Mouse (Mus musculus) heart, postnatal 0 days (tissue): ENCODE measurements around the gene Ypel5. TPM values are rescaled to one million over a fixed set of nuclear protein-coding genes. Genes with fewer than 3 reads are reported as not detected.

Experiments
- ATAC-seq: fragments of 200-750 bp; cut with Nextera tagmentation; 2 replicates; pipeline ENCODE4 v1.8.0; 2017; ENCODE audit warnings: low read depth, moderate number of reproducible peaks, moderate library complexity; ENCODE audit not compliant: insufficient read depth
- DNase-seq: peaks from one replicate; pipeline ENCODE4 v3.0.0-alpha.2; 2016; ENCODE audit warnings: low spot score
- H3K27ac ChIP-seq: fragments of 300-500 bp; sonication (generic); 2 replicates; pipeline ENCODE4 v1.5.1; 2014; ENCODE audit warnings: low read depth, mild to moderate bottlenecking
- H3K27me3 ChIP-seq: fragments of 300-500 bp; sonication (generic); 2 replicates; pipeline ENCODE4 v1.6.1; 2014; ENCODE audit warnings: low read length, mixed read lengths; ENCODE audit not compliant: control insufficient read depth, insufficient read depth
- H3K36me3 ChIP-seq: fragments of 300-500 bp; sonication (generic); replicated peaks from 2 replicates; pipeline ENCODE4 v1.6.1; 2014; ENCODE audit warnings: low read length, mixed read lengths; ENCODE audit not compliant: control insufficient read depth, insufficient read depth
- H3K4me1 ChIP-seq: fragments of 300-500 bp; sonication (generic); 2 replicates; pipeline ENCODE4 v1.6.1; 2014; ENCODE audit warnings: antibody characterized with exemption; ENCODE audit not compliant: control insufficient read depth, insufficient read depth
- H3K4me2 ChIP-seq: fragments of 300-500 bp; sonication (generic); 2 replicates; pipeline ENCODE4 v1.6.1; 2014; ENCODE audit warnings: low read depth, mild to moderate bottlenecking, low read length, moderate library complexity
- H3K4me3 ChIP-seq: fragments of 300-500 bp; sonication (generic); 2 replicates; pipeline ENCODE4 v1.5.1; 2014; ENCODE audit warnings: low read depth, low read length
- H3K9ac ChIP-seq: fragments of 300-500 bp; sonication (generic); replicated peaks from 2 replicates; pipeline ENCODE4 v1.6.1; 2014; ENCODE audit warnings: low read depth, low read length, mixed read lengths
- H3K9me3 ChIP-seq: fragments of 300-500 bp; sonication (generic); replicated peaks from 2 replicates; pipeline ENCODE4 v1.6.1; 2016; ENCODE audit warnings: low read length; ENCODE audit not compliant: control insufficient read depth
- CTCF ChIP-seq: IDR thresholded peaks from 2 replicates; pipeline ENCODE4 v1.5.1; 2016; ENCODE audit warnings: antibody characterized with exemption, control low read depth, low read depth
- EP300 ChIP-seq: IDR thresholded peaks from 2 replicates; pipeline ENCODE4 v1.6.1; 2016; ENCODE audit warnings: antibody characterized with exemption, low read depth
- WGBS: fragments of 180-500 bp; shearing (Covaris S2); extraction: QIAGEN DNeasy Blood & Tissue Kit; methylation state at CpG from one replicate; pipeline ENCODE4 v1.1.7; 2014; 5-methylcytosine and 5-hydroxymethylcytosine counted together
- polyA plus RNA-seq: library from polyadenylated mRNA; unstranded; fragments of >200 nt; fragmentation: Nextera tagmentation; extraction: Ambion mirVana; gene quantifications from 2 replicates; pipeline ENCODE4 v1.2.1, GENCODE M21; 2015
- total RNA-seq: library from RNA; depleted of rRNA; stranded (reverse); fragments of >200 nt; gene quantifications from 2 replicates; pipeline ENCODE4 v1.2.3, GENCODE M21; 2014; ENCODE audit warnings: low replicate concordance

The Ypel5 gene
- total and polyA plus RNA-seq, 2 experiments from 2014 or later: 39.0 to 63.3 TPM

DNA sequence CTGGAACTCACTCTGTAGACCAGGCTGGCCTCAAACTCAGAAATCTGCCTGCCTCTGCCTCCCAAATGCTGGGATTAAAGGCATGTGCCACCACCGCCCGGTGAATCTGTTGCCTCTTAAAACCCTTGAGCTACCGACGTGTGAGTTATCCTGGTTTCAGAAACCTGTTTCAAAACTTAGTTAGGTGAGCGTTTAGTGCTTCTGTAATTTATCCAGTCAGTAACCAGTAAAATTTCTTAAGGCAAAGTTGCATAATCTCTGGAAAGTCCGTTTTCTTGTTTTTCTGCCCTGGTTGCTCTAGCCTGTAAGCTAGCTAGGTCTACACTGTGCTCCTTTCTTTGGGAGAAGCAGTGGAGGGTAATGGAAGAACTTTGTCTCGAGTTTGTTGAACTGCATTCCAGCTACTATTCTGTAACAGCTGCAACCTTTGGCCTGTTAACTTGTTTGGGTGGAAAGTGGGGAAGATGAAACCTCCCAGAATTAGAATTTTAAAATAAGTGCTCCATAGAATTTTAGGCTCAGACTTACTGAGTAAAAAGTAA is 8.8 kb downstream of the Ypel5 start:
- H3K4me1 ChIP-seq: peaks cover 1% of the 10 kb centered on the region; the same call in 1 of the 2 replicates
- no peak overlapping the region for H3K4me3 ChIP-seq
- H3K4me2 ChIP-seq: no peak overlapping the region
- H3K27ac ChIP-seq: no peak overlapping the region
- WGBS: 87% methylated on average over 7 of the region's 7 CpGs
- H3K27me3 ChIP-seq: no peaks in the 10 kb centered on the region
- no peaks in the 10 kb centered on the region for H3K9me3 ChIP-seq
- ATAC-seq: no peak
- TF ChIP-seq EP300: no peak
- peaks cover 43% of the 10 kb centered on the region for H3K36me3 ChIP-seq
- H3K9ac ChIP-seq: no peak overlapping the region
- DNase-seq: no peak

DNA sequence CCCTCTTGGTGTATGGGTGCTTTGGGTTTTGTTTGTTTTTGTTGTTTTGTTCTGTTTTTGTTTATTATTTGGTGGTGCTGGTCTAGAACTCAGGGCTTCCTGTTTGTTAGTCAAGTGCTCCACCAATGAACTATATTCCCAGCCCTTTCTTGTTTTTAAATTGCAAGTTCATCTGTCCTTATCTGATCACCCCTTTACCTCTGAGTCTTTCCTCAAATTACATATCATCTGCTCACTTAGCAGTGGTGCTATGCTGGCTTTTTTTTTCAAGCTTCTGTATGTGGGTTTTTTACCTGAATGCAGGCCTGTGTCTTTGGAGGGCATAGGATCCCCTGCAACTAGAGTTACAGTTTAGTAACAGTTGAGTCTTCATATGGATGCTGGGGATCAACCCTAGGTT is 9.3 kb downstream of the Ypel5 start:
- H3K27ac ChIP-seq: no peak overlapping the region
- H3K9me3 ChIP-seq: no peaks in the 10 kb centered on the region
- no peaks in the 10 kb centered on the region for H3K4me1 ChIP-seq
- TF ChIP-seq EP300: no peak
- no peak for TF ChIP-seq CTCF
- no peak overlapping the region for H3K4me3 ChIP-seq
- H3K27me3 ChIP-seq: no peaks in the 10 kb centered on the region
- peaks cover 44% of the 10 kb centered on the region for H3K36me3 ChIP-seq
- ATAC-seq (no peak), DNase-seq (no peak)
- H3K9ac ChIP-seq: no peak overlapping the region
- no peak overlapping the region for H3K4me2 ChIP-seq

DNA sequence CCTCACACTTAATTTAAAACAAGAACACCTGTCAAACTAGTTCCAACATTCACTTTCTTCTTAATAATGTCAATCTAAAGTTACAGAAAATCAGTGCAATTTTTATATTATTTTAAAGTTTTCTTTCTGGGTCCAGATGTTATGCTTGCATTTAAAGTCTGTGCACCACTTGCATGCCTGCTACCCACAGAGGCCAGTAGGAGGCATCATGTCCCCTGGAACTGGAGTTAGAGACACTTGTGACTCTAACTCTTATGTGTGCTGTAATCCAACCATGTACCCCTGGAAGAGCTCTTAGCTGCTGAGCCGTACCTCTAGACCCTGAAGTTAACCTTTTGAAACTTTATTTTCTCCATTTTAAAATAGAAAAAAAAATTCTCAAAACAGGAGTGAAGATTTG is 19.0 kb downstream of the Ypel5 start:
- H3K4me1 ChIP-seq: no peaks in the 10 kb centered on the region
- no peaks in the 10 kb centered on the region for H3K27me3 ChIP-seq
- H3K4me3 ChIP-seq: no peak overlapping the region
- TF ChIP-seq CTCF (no peak), EP300 (no peak)
- H3K36me3 ChIP-seq: peaks cover 27% of the 10 kb centered on the region
- DNase-seq: no peak
- ATAC-seq: no peak
- H3K9ac ChIP-seq: no peak overlapping the region
- no peak overlapping the region for H3K27ac ChIP-seq
- no peaks in the 10 kb centered on the region for H3K9me3 ChIP-seq
- H3K4me2 ChIP-seq: no peak overlapping the region
- WGBS: 71% methylated on average over 1 of the region's 1 CpGs

DNA sequence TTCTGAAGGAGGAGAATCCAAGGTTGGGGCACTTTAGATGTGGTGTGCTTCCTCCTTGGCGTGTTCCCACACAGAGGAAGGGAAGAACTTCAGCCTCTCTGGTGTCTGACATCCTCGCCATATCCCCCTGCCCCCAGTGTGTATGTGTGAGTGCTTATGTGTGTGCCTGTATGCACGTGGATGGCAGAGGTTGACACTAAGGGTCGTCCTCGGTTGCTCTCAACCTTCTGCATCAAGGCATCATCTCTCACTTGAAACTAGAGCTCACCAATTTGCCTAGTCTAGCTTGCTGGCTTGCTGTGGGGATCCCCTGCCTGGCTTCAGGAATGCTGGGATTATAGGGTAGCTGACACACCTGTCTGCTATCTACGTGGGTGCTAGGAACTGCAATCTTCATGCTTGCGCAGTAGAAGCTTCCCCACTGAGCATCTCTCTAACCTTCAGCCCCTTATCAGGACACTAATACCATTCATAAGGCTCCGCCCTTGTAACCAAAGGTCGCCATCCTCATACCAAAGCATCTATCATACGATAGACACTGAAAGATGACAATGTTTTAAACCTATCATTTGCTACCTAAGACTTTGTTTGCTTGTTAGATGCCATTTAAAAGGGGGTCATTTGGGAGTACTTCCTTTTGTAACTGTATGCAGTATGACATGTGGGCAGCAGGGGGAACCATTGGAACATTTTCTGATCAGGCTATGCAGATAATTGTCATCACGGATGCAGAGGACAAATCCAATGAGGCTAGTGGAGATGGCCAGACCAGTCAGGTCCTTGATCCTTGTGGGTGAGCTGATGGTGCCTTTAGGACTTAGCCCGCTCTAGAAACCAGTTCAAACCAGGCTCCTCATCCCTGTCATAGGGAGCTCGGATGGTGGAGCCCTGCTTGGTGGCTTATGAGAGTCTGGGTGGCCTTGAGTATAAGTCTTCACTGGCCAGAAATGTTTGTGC is 21.7 kb downstream of the Ypel5 start:
- TF ChIP-seq CTCF: peak; percentile 85
- no peak for TF ChIP-seq EP300
- peak; percentile 69 for ATAC-seq
- no peak overlapping the region for H3K9ac ChIP-seq
- DNase-seq: peak; percentile 75
- peaks cover 5% of the 10 kb centered on the region; the same call in 1 of the 2 replicates for H3K36me3 ChIP-seq
- no peaks in the 10 kb centered on the region for H3K27me3 ChIP-seq
- H3K4me1 ChIP-seq: no peaks in the 10 kb centered on the region
- WGBS: 46% methylated on average over 13 of the region's 13 CpGs
- no peak overlapping the region for H3K4me3 ChIP-seq
- H3K9me3 ChIP-seq: no peaks in the 10 kb centered on the region
- no peak overlapping the region for H3K4me2 ChIP-seq
- H3K27ac ChIP-seq: no peak overlapping the region

GRCm38 (mm10) chr17:72863226-72863625 is 27.0 kb downstream of the Ypel5 start:
- DNase-seq (no peak), ATAC-seq (0 out of 2 replicates have a peak, but pooled peaks have one; percentile 14)
- no peak overlapping the region for H3K27ac ChIP-seq
- no peak overlapping the region for H3K4me2 ChIP-seq
- no peaks in the 10 kb centered on the region for H3K9me3 ChIP-seq
- WGBS: 71% methylated on average over 10 of the region's 10 CpGs
- 0 out of 2 replicates have a peak, but pooled peaks cover 3% of the 10 kb centered on the region for H3K4me1 ChIP-seq
- H3K9ac ChIP-seq: no peak overlapping the region
- no peaks in the 10 kb centered on the region for H3K36me3 ChIP-seq
- H3K27me3 ChIP-seq: no peaks in the 10 kb centered on the region
- no peak for TF ChIP-seq EP300
- peak; percentile 8; the same call in 1 of the 2 replicates for TF ChIP-seq CTCF
- no peak overlapping the region for H3K4me3 ChIP-seq
